Mouse (Mus musculus) c-Kit-positive CD71-negative TER-119-negative erythroid progenitor cells, embryonic 14.5 days (primary cell): Measurements from ENCODE around the gene Cphx3.
"Not testable (repeated sequence)": the region's sequence is repeated elsewhere in the genome, so short reads cannot be mapped to it uniquely, and the experiment has no call there.

ENCODE experiments used
- DNase-seq: peaks from one replicate; pipeline ENCODE4 v3.0.0-alpha.2; 2013; ENCODE audit warnings: low read depth

Gene Cphx3

GRCm38 (mm10) chr14:26081997-26082396, at the start of gene Cphx3:
TSS of gene Cphx3 (plus strand) at chr14:26082297.
- DNase-seq, result not testable (repeated sequence)

- DNase-seq, result not testable (repeated sequence)
Observed at GRCm38 (mm10) chr14:26034364-26034763, 47.7 kb upstream of the Cphx3 start.

GRCm38 (mm10) chr14:26035439-26035838, 46.7 kb upstream of the Cphx3 start:
- not testable (repeated sequence) for DNase-seq

DNA sequence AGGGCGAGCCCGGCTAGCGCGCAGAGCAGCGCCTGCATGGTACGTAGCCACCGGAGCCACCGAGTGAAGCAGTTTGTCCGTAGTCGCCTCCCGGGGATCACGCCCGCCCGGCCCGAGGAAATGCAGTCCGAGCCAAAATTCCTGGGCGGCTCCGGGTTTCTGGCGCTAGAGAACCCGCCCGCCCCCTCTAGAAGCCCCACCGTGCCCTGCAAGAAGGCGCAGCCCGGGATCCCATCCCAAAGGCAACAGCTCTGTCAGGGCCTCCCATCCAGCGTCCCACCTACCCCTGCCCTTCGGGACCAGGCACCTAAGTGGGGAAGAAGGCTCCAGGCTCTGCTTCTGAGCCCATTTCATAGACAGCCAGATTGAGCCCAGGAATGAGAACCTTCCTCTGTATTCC, 39.5 kb upstream of the Cphx3 start, which contains the start of gene Gm9780:
Gene Gm9780, minus strand, starts transcription at position 101 of the 400 bp plus-strand sequence.
- not testable (repeated sequence) for DNase-seq

DNA sequence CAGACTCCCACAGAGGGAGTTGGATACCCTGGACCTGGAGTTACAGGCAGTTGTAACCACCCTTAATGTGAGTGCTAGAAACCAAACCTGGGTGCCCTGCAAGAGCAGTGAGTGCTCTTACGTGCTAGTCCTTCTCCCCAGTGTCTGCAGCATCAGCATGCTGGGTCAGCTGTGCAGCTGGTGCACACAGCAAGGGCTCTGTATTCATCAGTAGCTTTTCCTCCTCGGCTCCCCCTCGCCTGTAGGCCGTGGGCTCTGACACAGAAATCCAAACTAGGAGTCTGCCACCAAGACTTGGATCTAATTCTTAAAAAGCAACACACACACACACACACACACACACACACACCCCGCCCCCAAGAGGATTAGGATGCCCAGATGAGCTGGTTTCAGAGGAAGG, 37.1 kb upstream of the Cphx3 start:
- not testable (repeated sequence) for DNase-seq

DNA sequence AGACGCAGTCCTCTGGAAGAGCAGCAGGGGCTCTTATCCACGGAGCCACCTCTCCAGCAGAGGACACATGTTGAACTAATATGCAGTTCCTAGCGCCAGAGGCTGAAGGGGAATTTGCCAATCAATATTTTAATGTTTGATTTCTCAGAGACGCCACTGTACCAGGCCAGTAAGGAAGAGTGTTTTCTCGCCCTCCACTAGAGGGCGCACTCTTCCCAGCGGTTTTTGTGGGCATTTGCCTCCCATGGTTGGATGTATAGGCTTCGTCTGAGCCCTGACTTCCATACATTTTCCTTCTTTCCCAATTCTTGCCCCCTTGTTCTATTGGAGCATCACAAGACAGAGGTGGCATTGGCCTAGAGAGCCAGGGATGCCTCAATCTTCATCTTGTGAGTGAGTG, 35.1 kb upstream of the Cphx3 start:
- DNase-seq, result not testable (repeated sequence)

- not testable (repeated sequence) for DNase-seq
Observed at GRCm38 (mm10) chr14:26048767-26049166, 33.3 kb upstream of the Cphx3 start.

- not testable (repeated sequence) for DNase-seq
Observed at GRCm38 (mm10) chr14:26058184-26058583, 23.9 kb upstream of the Cphx3 start.

- DNase-seq, result not testable (repeated sequence)
Observed at GRCm38 (mm10) chr14:26059362-26059761, 22.7 kb upstream of the Cphx3 start.

- not testable (repeated sequence) for DNase-seq
Observed at GRCm38 (mm10) chr14:26066574-26067324, 15.3 kb upstream of the Cphx3 start.

DNA sequence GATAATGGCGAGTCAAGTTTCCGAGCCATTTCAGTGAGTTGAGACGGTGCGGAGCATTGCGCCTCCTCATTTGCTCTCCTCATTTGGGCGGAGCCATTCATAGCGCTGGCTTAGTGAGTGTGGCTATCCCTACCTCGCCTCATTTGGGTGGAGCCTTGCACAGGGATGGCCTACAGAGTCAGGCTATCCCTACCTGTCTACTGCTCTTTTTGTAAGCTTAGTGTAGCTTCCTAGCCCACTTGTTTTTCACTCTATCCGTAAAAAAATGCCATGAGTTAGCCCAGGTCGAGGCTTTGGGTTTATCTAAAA, 14.8 kb upstream of the Cphx3 start, which contains the start of gene Tmem254c:
Gene Tmem254c, minus strand, starts transcription at position 31 of the 309 bp plus-strand sequence.
- DNase-seq, result not testable (repeated sequence)

DNA sequence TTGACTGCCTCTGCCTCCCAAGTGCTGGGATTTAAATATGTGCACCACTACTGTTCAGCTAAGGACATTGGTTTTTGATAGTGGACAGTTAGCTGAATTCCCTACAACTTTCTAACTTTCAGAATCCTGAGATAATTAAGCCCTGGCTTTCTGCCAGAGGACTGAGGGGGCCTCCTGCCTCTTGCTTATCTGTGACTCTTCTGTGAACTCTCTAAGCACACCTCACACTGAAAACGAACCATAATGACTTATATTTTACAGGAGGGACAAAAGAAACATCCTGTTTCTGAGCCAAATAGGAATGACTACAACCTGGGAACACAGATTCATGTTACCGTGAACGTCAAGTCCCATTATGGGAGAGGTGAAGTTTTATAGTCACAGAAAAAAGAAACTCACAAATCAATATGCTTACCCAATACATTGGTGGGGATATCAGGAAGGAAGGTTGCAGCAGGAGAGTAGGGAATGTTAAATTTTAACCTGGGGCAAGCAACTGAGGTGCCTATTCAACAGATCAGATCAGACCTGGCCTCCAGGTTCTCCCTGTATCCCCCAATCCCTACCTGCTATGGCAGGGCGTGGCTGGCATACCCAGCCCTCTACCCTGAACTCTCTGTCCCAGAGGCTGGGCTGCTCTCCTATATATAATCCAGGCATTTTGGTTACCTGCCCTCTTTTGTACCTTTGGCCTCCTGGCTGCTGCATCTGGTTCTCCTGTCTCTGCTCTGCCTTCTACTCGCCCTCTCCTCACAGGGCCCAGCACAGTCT, 5.3 kb upstream of the Cphx3 start:
- not testable (repeated sequence) for DNase-seq

GRCm38 (mm10) chr14:26081216-26081615, 881 bp upstream of the Cphx3 start, which contains the start of gene Cphx2:
TSS of gene Cphx2 (plus strand) at chr14:26081516.
- DNase-seq, result not testable (repeated sequence)

DNA sequence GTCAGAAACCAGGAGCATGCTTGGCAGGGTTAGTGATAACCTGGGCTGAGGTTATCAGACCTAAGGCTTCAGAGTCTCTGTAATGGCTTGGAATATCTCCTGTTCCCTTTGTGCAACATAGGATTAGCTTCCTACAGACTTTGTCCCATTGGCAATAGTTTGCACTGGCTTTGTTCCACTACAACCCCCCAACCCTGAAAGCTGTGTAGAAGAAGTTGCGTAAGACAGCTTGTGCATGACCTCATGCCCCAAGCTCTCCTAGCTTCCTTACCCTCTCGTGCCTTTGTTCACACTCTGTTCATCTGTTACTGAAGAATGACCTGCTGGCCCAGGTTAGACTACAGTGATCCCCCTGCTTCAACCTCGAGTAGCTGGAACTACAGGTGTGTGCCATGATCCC, 15.5 kb downstream of the Cphx3 start:
- not testable (repeated sequence) for DNase-seq

DNA sequence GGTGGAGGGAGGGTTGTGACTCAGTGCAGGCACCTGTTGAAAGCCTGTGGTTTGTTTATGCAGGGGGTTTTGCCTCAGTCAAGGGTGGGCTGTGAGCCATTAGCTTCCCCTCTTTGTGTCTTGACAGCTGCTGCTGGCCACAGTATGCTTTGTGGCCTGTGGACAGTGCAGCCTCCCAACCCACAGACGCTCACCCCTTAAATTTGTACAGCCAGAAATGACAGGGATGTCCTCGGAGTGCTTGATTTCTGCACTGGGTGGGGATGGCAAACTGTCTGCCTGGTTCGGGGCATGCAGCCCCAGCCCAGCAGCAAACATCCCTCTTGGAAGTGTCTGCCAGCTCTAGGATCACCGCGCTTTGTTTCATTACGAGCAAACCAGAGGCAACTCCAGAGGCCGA, 36.1 kb downstream of the Cphx3 start, which contains the start of gene Duxbl2:
Gene Duxbl2, plus strand, starts transcription at position 200 of the 400 bp plus-strand sequence.
- DNase-seq, result not testable (repeated sequence)

DNA sequence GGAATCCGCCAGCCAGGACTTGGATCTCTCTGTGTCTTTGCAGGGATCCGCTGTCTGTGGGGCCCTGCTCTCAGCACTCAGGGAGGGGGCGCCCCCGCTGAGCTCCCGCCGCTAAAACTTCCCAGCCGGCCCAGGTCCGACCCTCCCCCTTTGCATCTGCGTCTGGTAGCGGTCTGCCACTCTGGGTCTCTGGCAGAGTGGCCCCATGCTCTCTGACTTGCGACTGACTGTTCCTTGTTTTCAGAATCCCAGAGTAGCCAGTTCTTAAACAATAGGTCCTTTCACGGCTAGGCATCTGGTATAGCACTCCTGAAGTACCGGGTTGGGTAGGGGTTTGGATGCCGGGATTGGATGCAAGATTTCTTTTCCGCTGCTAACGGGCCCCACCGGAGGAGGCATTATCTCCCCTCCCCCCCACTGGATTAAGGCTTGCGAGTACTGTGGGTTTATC, 36.5 kb downstream of the Cphx3 start:
- DNase-seq, result not testable (repeated sequence)

DNA sequence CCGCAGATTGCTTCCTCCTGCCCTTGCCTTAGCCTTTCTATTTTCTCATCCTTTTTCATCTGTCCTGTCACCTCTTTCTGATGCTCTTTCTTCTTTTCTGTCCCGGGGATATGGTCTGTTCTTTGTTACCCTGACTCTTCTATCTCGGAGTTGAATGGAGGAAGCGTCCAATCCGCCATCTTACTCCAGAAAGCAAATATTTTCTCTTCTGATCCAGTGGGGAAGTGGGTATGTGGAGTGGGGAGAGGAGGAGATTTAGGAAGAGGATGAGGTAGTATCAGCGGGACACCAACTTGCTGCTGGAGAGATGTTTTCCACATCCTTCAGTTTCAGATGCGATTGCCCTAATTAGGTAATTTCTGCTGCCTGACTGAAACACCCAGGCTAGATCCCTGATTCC, 37.0 kb downstream of the Cphx3 start:
- not testable (repeated sequence) for DNase-seq

- DNase-seq, result not testable (repeated sequence)
Observed at GRCm38 (mm10) chr14:26147095-26147494, 65.0 kb downstream of the Cphx3 start.

DNA sequence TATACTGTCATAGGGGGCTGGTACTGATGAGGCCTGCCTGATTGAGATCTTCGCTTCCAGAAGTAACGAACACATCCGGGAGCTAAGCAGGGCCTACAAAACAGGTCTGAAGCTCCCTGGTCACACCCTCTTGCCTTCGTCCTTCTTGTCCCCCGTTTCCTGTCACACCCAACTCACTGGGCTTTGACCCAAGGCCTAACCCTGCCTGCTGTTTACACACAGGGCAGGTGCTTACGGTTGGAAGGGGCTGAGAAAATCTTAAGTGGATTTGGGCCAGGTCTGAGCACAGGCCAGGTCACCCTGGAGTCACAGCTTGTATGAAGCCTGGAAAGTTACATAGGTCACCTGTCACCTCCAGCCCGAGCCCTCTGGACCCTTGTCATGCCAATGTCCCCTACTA, 73.9 kb downstream of the Cphx3 start:
- DNase-seq, result not testable (repeated sequence)

GRCm38 (mm10) chr14:26161156-26161555, 79.1 kb downstream of the Cphx3 start:
- DNase-seq, result not testable (repeated sequence)

- not testable (repeated sequence) for DNase-seq
Observed at GRCm38 (mm10) chr14:26162423-26162822, 80.3 kb downstream of the Cphx3 start.

DNA sequence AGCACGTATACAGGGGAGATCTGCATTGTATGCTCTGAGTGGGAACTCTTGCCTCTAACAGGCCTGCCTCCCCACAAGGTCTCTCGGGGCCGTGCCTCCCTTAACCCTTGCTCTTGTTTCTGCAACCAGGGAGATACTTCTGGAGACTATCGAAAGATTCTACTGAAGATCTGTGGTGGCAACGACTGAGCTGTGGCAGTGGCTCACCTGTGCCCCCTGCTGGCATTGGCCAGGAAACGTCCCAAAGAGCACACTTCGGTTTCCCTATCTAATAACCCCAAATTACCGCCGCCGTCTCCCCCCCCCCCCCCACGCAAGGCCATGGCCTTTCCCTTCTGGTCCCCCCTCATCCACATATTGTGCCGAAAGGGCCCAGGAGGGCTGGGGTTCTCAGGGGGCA, 83.2 kb downstream of the Cphx3 start:
- not testable (repeated sequence) for DNase-seq

- DNase-seq, result not testable (repeated sequence)
Observed at GRCm38 (mm10) chr14:26173955-26174354, 91.9 kb downstream of the Cphx3 start.
